Mouse (Mus musculus) hindbrain, embryonic 12.5 days (tissue): ENCODE measurements around the gene Pygl. TPM values are rescaled to one million over a fixed set of nuclear protein-coding genes. Genes with fewer than 3 reads are reported as not detected.
"Not testable (repeated sequence)": the region's sequence is repeated elsewhere in the genome, so short reads cannot be mapped to it uniquely, and the experiment has no call there.

Source experiments
- ATAC-seq: fragments of 200-750 bp; cut with Nextera tagmentation; 2 replicates; pipeline ENCODE4 v1.8.0; 2017; ENCODE audit warnings: moderate TSS enrichment; ENCODE audit not compliant: low FRiP score
- H3K27ac ChIP-seq: fragments of 300-500 bp; sonication (generic); 2 replicates; pipeline ENCODE4 v1.5.1; 2016; ENCODE audit warnings: mild to moderate bottlenecking
- H3K27me3 ChIP-seq: fragments of 300-500 bp; sonication (generic); 2 replicates; pipeline ENCODE4 v1.6.1; 2016; ENCODE audit warnings: mild to moderate bottlenecking
- H3K36me3 ChIP-seq: fragments of 300-500 bp; sonication (generic); 2 replicates; pipeline ENCODE4 v1.6.1; 2016; ENCODE audit warnings: mild to moderate bottlenecking
- H3K4me1 ChIP-seq: fragments of 300-500 bp; sonication (generic); 2 replicates; pipeline ENCODE4 v1.6.1; 2016
- H3K4me2 ChIP-seq: fragments of 300-500 bp; sonication (generic); replicated peaks from 2 replicates; pipeline ENCODE4 v1.6.1; 2016; ENCODE audit warnings: mild to moderate bottlenecking
- H3K4me3 ChIP-seq: fragments of 300-500 bp; sonication (generic); 2 replicates; pipeline ENCODE4 v1.5.1; 2016; ENCODE audit warnings: mild to moderate bottlenecking
- H3K9ac ChIP-seq: fragments of 300-500 bp; sonication (generic); 2 replicates; pipeline ENCODE4 v1.6.1; 2016; ENCODE audit warnings: mild to moderate bottlenecking, moderate library complexity
- H3K9me3 ChIP-seq: fragments of 300-500 bp; sonication (generic); replicated peaks from 2 replicates; pipeline ENCODE4 v1.6.1; 2016; ENCODE audit warnings: mild to moderate bottlenecking
- WGBS: fragments of 180-500 bp; shearing (Covaris S2); methylation state at CpG from one replicate; pipeline ENCODE4 v1.1.7; 2016; 5-methylcytosine and 5-hydroxymethylcytosine counted together
- polyA plus RNA-seq: library from polyadenylated mRNA; unstranded; fragments of >200 nt; fragmentation: Nextera tagmentation; extraction: Ambion mirVana; gene quantifications from 2 replicates; pipeline ENCODE4 v1.2.1, GENCODE M21; 2016

The Pygl gene
- polyA plus RNA-seq, 1 experiment from 2014 or later: 7.0 TPM

GRCm38 (mm10) chr12:70192267-70192727 is 39.0 kb downstream of the Pygl start:
- H3K9ac ChIP-seq: no peak overlapping the region
- peak overlapping the region; percentile 40; the same call in 1 of the 2 replicates for H3K27ac ChIP-seq
- peak overlapping the region; percentile 22 for H3K4me3 ChIP-seq
- peaks cover 5% of the 10 kb centered on the region; the same call in 1 of the 2 replicates for H3K4me1 ChIP-seq
- peak; percentile 43; the same call in 1 of the 2 replicates for ATAC-seq
- WGBS: 28% methylated on average over 19 of the region's 19 CpGs
- H3K36me3 ChIP-seq: no peaks in the 10 kb centered on the region
- H3K9me3 ChIP-seq: no peaks in the 10 kb centered on the region
- no peaks in the 10 kb centered on the region for H3K27me3 ChIP-seq
- H3K4me2 ChIP-seq: peak overlapping the region; percentile 42

- ATAC-seq: peak; percentile 80
- H3K9me3 ChIP-seq: peaks cover 5% of the 10 kb centered on the region
- H3K36me3 ChIP-seq: no peaks in the 10 kb centered on the region
- H3K27ac ChIP-seq: peak overlapping the region; percentile 74
- 65% methylated on average over 22 of the region's 22 CpGs for WGBS
- no peak overlapping the region for H3K9ac ChIP-seq
- H3K27me3 ChIP-seq: no peaks in the 10 kb centered on the region
- no peaks in the 10 kb centered on the region for H3K4me1 ChIP-seq
- H3K4me3 ChIP-seq: peak overlapping the region; percentile 27
- H3K4me2 ChIP-seq: 0 out of 2 replicates have a peak overlapping the region, but pooled peaks have one; percentile 4
Measured at GRCm38 (mm10) chr12:70184173-70184783, 47.0 kb downstream of the Pygl start.

- H3K4me1 ChIP-seq, H3K4me2 ChIP-seq, H3K9me3 ChIP-seq, H3K36me3 ChIP-seq, H3K9ac ChIP-seq, H3K27me3 ChIP-seq: not testable (repeated sequence)
- Histone ChIP-seq H3K27ac (peak overlapping the region; percentile 74; the same call in 1 of the 2 replicates), H3K4me3 (peak overlapping the region; percentile 27)
- 92% methylated on average over 8 of the region's 8 CpGs for WGBS
- ATAC-seq: 0 out of 2 replicates have a peak, but pooled peaks have one; percentile 35
Measured at GRCm38 (mm10) chr12:70183507-70183906, 47.8 kb downstream of the Pygl start.

- H3K4me3 ChIP-seq: no peak overlapping the region
- H3K9me3 ChIP-seq: no peaks in the 10 kb centered on the region
- no peaks in the 10 kb centered on the region for H3K4me1 ChIP-seq
- ATAC-seq: no peak
- H3K36me3 ChIP-seq: no peaks in the 10 kb centered on the region
- 87% methylated on average over 1 of the region's 1 CpGs for WGBS
- H3K27ac ChIP-seq: no peak overlapping the region
- no peaks in the 10 kb centered on the region for H3K27me3 ChIP-seq
- H3K9ac ChIP-seq: no peak overlapping the region
- H3K4me2 ChIP-seq: no peak overlapping the region
Measured at GRCm38 (mm10) chr12:70169969-70170368, 61.3 kb downstream of the Pygl start.

- no peak for ATAC-seq
- no peak overlapping the region for H3K4me2 ChIP-seq
- no peaks in the 10 kb centered on the region for H3K36me3 ChIP-seq
- H3K9me3 ChIP-seq: no peaks in the 10 kb centered on the region
- H3K4me3 ChIP-seq: no peak overlapping the region
- 84% methylated on average over 4 of the region's 4 CpGs for WGBS
- no peak overlapping the region for H3K9ac ChIP-seq
- H3K4me1 ChIP-seq: no peaks in the 10 kb centered on the region
- no peaks in the 10 kb centered on the region for H3K27me3 ChIP-seq
- no peak overlapping the region for H3K27ac ChIP-seq
Measured at GRCm38 (mm10) chr12:70167950-70168349, 63.3 kb downstream of the Pygl start.

GRCm38 (mm10) chr12:70164741-70165140 is 66.5 kb downstream of the Pygl start:
- Histone ChIP-seq H3K4me2 (no peak overlapping the region), H3K4me3 (no peak overlapping the region), H3K9me3 (no peaks in the 10 kb centered on the region), H3K9ac (no peak overlapping the region), H3K27me3 (no peaks in the 10 kb centered on the region), H3K36me3 (no peaks in the 10 kb centered on the region), H3K4me1 (no peaks in the 10 kb centered on the region), H3K27ac (no peak overlapping the region)
- no peak for ATAC-seq
- 82% methylated on average over 3 of the region's 3 CpGs for WGBS

GRCm38 (mm10) chr12:70161057-70161456 is 70.2 kb downstream of the Pygl start:
- no peak for ATAC-seq
- no peaks in the 10 kb centered on the region for H3K36me3 ChIP-seq
- no peak overlapping the region for H3K4me2 ChIP-seq
- H3K27ac ChIP-seq: no peak overlapping the region
- WGBS: 76% methylated on average over 5 of the region's 5 CpGs
- no peak overlapping the region for H3K4me3 ChIP-seq
- no peaks in the 10 kb centered on the region for H3K4me1 ChIP-seq
- H3K9me3 ChIP-seq: no peaks in the 10 kb centered on the region
- H3K27me3 ChIP-seq: no peaks in the 10 kb centered on the region
- H3K9ac ChIP-seq: no peak overlapping the region

GRCm38 (mm10) chr12:70157292-70158066 is 73.8 kb downstream of the Pygl start:
- Histone ChIP-seq H3K4me2 (no peak overlapping the region), H3K4me1 (no peaks in the 10 kb centered on the region), H3K9me3 (no peaks in the 10 kb centered on the region), H3K27me3 (no peaks in the 10 kb centered on the region), H3K4me3 (no peak overlapping the region), H3K27ac (no peak overlapping the region), H3K36me3 (no peaks in the 10 kb centered on the region), H3K9ac (no peak overlapping the region)
- ATAC-seq: no peak
- WGBS: 51% methylated on average over 5 of the region's 5 CpGs

GRCm38 (mm10) chr12:70156222-70156621 is 75.1 kb downstream of the Pygl start:
- 73% methylated on average over 6 of the region's 6 CpGs for WGBS
- Histone ChIP-seq H3K27me3 (no peaks in the 10 kb centered on the region), H3K36me3 (no peaks in the 10 kb centered on the region), H3K27ac (no peak overlapping the region), H3K4me1 (no peaks in the 10 kb centered on the region), H3K4me3 (no peak overlapping the region), H3K4me2 (no peak overlapping the region), H3K9ac (no peak overlapping the region), H3K9me3 (no peaks in the 10 kb centered on the region)
- no peak for ATAC-seq

GRCm38 (mm10) chr12:70153842-70154241 is 77.4 kb downstream of the Pygl start, which contains the start of gene Abhd12b:
Gene Abhd12b, plus strand, starts transcription at chr12:70154142.
- H3K9me3 ChIP-seq: no peaks in the 10 kb centered on the region
- no peaks in the 10 kb centered on the region for H3K36me3 ChIP-seq
- H3K4me2 ChIP-seq: no peak within 1 kb of the TSS
- 47% methylated on average over 3 of the region's 3 CpGs for WGBS
- H3K27ac ChIP-seq: no peak within 1 kb of the TSS
- no peaks in the 10 kb centered on the region for H3K27me3 ChIP-seq
- no peak for ATAC-seq
- H3K4me1 ChIP-seq: peaks cover 4% of the 10 kb centered on the region; the same call in 1 of the 2 replicates
- no peak within 1 kb of the TSS for H3K4me3 ChIP-seq
- H3K9ac ChIP-seq: no peak within 1 kb of the TSS

- H3K27me3 ChIP-seq: no peaks in the 10 kb centered on the region
- H3K36me3 ChIP-seq: no peaks in the 10 kb centered on the region
- no peak overlapping the region for H3K27ac ChIP-seq
- WGBS: 10% methylated on average over 11 of the region's 11 CpGs
- peak overlapping the region; percentile 17; the same call in 1 of the 2 replicates for H3K4me3 ChIP-seq
- no peak overlapping the region for H3K9ac ChIP-seq
- ATAC-seq: no peak
- peaks cover 12% of the 10 kb centered on the region for H3K4me1 ChIP-seq
- peak overlapping the region; percentile 43 for H3K4me2 ChIP-seq
- no peaks in the 10 kb centered on the region for H3K9me3 ChIP-seq
Measured at GRCm38 (mm10) chr12:70148631-70149265, 82.5 kb downstream of the Pygl start.

- Histone ChIP-seq H3K4me3 (peak overlapping the region; percentile 17), H3K36me3 (no peaks in the 10 kb centered on the region), H3K9me3 (no peaks in the 10 kb centered on the region), H3K27ac (peak overlapping the region; percentile 36; the same call in 1 of the 2 replicates), H3K4me2 (peak overlapping the region; percentile 43), H3K4me1 (peaks cover 12% of the 10 kb centered on the region), H3K27me3 (no peaks in the 10 kb centered on the region), H3K9ac (peak overlapping the region; percentile 39; the same call in 1 of the 2 replicates)
- no peak for ATAC-seq
- 7% methylated on average over 13 of the region's 13 CpGs for WGBS
Measured at GRCm38 (mm10) chr12:70147986-70148630, 83.2 kb downstream of the Pygl start.
